Mouse (Mus musculus): Measurements from ENCODE around the gene Egf.

GRCm38 (mm10) chr3:129708157-129708556 is 47.0 kb downstream of the Egf start:
- TF ChIP-seq CTCF (IDR thresholded peaks at IDR 0.05; ENCODE audit: control insufficient read depth, insufficient read depth, low read length) (peak; percentile 66), POLR2A (IDR thresholded peaks at IDR 0.05; ENCODE audit: borderline replicate concordance, control insufficient read depth, low read depth, low read length) (no peak)
